Mouse (Mus musculus): ENCODE results near the gene Bloc1s3. TPM values are rescaled to one million over a fixed set of nuclear protein-coding genes. Genes with fewer than 3 reads are reported as not detected.
"Not testable (repeated sequence)": the region's sequence is repeated elsewhere in the genome, so short reads cannot be mapped to it uniquely, and the experiment has no call there.

The Bloc1s3 gene
- polyA plus RNA-seq, 1 experiment from 2014 or later = 1.9 TPM

GRCm38 (mm10) chr7:19534676-19535075, 26.5 kb upstream of the Bloc1s3 start:
- Histone ChIP-seq H3K27me3 (replicated peaks; ENCODE audit: low read depth, poor library complexity, severe bottlenecking) (no peaks in the 10 kb centered on the region), H3K9me3 (no peaks in the 10 kb centered on the region), H3K36me3 (replicated peaks) (peaks cover 75% of the 10 kb centered on the region), H3K4me3 (no peak overlapping the region), H3K27ac (replicated peaks) (no peak overlapping the region), H3K4me1 (no peaks in the 10 kb centered on the region)
- no peak for DNase-seq (ENCODE audit: low spot score)
- WGBS = 96% methylated on average over 10 of the region's 10 CpGs

GRCm38 (mm10) chr7:19532240-19532639, 24.1 kb upstream of the Bloc1s3 start:
- H3K27ac ChIP-seq (replicated peaks) = no peak overlapping the region
- H3K4me1 ChIP-seq = no peaks in the 10 kb centered on the region
- WGBS = 94% methylated on average over 14 of the region's 14 CpGs
- H3K36me3 ChIP-seq (replicated peaks) = peaks cover 83% of the 10 kb centered on the region
- H3K27me3 ChIP-seq (replicated peaks; ENCODE audit: low read depth, poor library complexity, severe bottlenecking) = no peaks in the 10 kb centered on the region
- H3K4me3 ChIP-seq = no peak overlapping the region
- no peak for DNase-seq (ENCODE audit: low spot score)
- no peaks in the 10 kb centered on the region for H3K9me3 ChIP-seq

- peaks cover 7% of the 10 kb centered on the region; the same call in 1 of the 2 replicates for H3K27me3 ChIP-seq (replicated peaks; ENCODE audit: low read depth, poor library complexity, severe bottlenecking)
- no peak for DNase-seq (ENCODE audit: low spot score)
- H3K36me3 ChIP-seq (replicated peaks) = peaks cover 80% of the 10 kb centered on the region
- no peaks in the 10 kb centered on the region for H3K9me3 ChIP-seq
- 75% methylated on average over 10 of the region's 10 CpGs for WGBS
- H3K4me1 ChIP-seq = no peaks in the 10 kb centered on the region
- no peak overlapping the region for H3K4me3 ChIP-seq
- H3K27ac ChIP-seq (replicated peaks) = no peak overlapping the region
These were observed 22.9 kb upstream of the Bloc1s3 start for GRCm38 (mm10) chr7:19531077-19531476.

GRCm38 (mm10) chr7:19525105-19525481, 16.9 kb upstream of the Bloc1s3 start:
- Histone ChIP-seq H3K36me3 (replicated peaks) (peaks cover 20% of the 10 kb centered on the region), H3K27ac (replicated peaks) (no peak overlapping the region), H3K4me1 (peaks cover 25% of the 10 kb centered on the region), H3K9me3 (0 out of 2 replicates have a peak, but pooled peaks cover 2% of the 10 kb centered on the region), H3K4me3 (no peak overlapping the region; the same call in 1 of the 2 replicates), H3K27me3 (replicated peaks; ENCODE audit: low read depth, poor library complexity, severe bottlenecking) (peaks cover 67% of the 10 kb centered on the region)
- no peak for DNase-seq (ENCODE audit: low spot score)
- WGBS = 58% methylated on average over 2 of the region's 2 CpGs

- Histone ChIP-seq H3K36me3 (replicated peaks) (peaks cover 15% of the 10 kb centered on the region), H3K27me3 (replicated peaks; ENCODE audit: low read depth, poor library complexity, severe bottlenecking) (peaks cover 73% of the 10 kb centered on the region), H3K4me1 (peaks cover 30% of the 10 kb centered on the region), H3K27ac (replicated peaks) (peak overlapping the region; percentile 49; the same call in 1 of the 2 replicates), H3K4me3 (peak overlapping the region; percentile 60), H3K9me3 (0 out of 2 replicates have a peak, but pooled peaks cover 2% of the 10 kb centered on the region)
- DNase-seq (ENCODE audit: low spot score) = no peak
- WGBS = 13% methylated on average over 24 of the region's 24 CpGs
These were observed 16.4 kb upstream of the Bloc1s3 start for GRCm38 (mm10) chr7:19524420-19525104.

GRCm38 (mm10) chr7:19523757-19524419, 15.7 kb upstream of the Bloc1s3 start:
- peak; percentile 82 for DNase-seq (ENCODE audit: low spot score)
- WGBS = 3% methylated on average over 64 of the region's 64 CpGs
- Histone ChIP-seq H3K4me3 (peak overlapping the region; percentile 60), H3K27me3 (replicated peaks; ENCODE audit: low read depth, poor library complexity, severe bottlenecking) (peaks cover 79% of the 10 kb centered on the region), H3K27ac (replicated peaks) (peak overlapping the region; percentile 49; the same call in 1 of the 2 replicates), H3K36me3 (replicated peaks) (peaks cover 8% of the 10 kb centered on the region), H3K9me3 (0 out of 2 replicates have a peak, but pooled peaks cover 2% of the 10 kb centered on the region), H3K4me1 (peaks cover 31% of the 10 kb centered on the region)

GRCm38 (mm10) chr7:19523017-19523756, 15.0 kb upstream of the Bloc1s3 start:
- Histone ChIP-seq H3K27ac (replicated peaks) (peak overlapping the region; percentile 6; the same call in 1 of the 2 replicates), H3K36me3 (replicated peaks) (peaks cover under 1% of the 10 kb centered on the region), H3K9me3 (0 out of 2 replicates have a peak, but pooled peaks cover 2% of the 10 kb centered on the region), H3K4me1 (peaks cover 31% of the 10 kb centered on the region), H3K27me3 (replicated peaks; ENCODE audit: low read depth, poor library complexity, severe bottlenecking) (peaks cover 86% of the 10 kb centered on the region), H3K4me3 (peak overlapping the region; percentile 60)
- whole genome bisulfite sequencing = 16% methylated on average over 72 of the region's 72 CpGs
- DNase-seq (ENCODE audit: low spot score) = no peak

- Histone ChIP-seq H3K4me3 (peak overlapping the region; percentile 47), H3K27me3 (replicated peaks; ENCODE audit: low read depth, poor library complexity, severe bottlenecking) (peaks cover 97% of the 10 kb centered on the region), H3K4me1 (peaks cover 42% of the 10 kb centered on the region), H3K27ac (replicated peaks) (peak overlapping the region; percentile 48; the same call in 1 of the 2 replicates), H3K9me3 (0 out of 2 replicates have a peak, but pooled peaks cover 2% of the 10 kb centered on the region), H3K36me3 (replicated peaks) (no peaks in the 10 kb centered on the region)
- peak; percentile 57 for DNase-seq (ENCODE audit: low spot score)
- WGBS = 5% methylated on average over 23 of the region's 23 CpGs
These were observed 11.9 kb upstream of the Bloc1s3 start for GRCm38 (mm10) chr7:19520032-19520431.

GRCm38 (mm10) chr7:19517652-19518365, 9.6 kb upstream of the Bloc1s3 start, which contains the start of gene Nkpd1:
Nkpd1 (plus strand) TSS chr7:19517838.
- Histone ChIP-seq H3K27me3 (replicated peaks; ENCODE audit: low read depth, poor library complexity, severe bottlenecking) (peaks cover 75% of the 10 kb centered on the region), H3K4me1 (peaks cover 26% of the 10 kb centered on the region), H3K9me3 (0 out of 2 replicates have a peak, but pooled peaks cover under 1% of the 10 kb centered on the region), H3K4me3 (peak within 1 kb of the TSS; percentile 48), H3K36me3 (replicated peaks) (no peaks in the 10 kb centered on the region), H3K27ac (replicated peaks) (peak within 1 kb of the TSS; percentile 35; the same call in 1 of the 2 replicates)
- DNase-seq (ENCODE audit: low spot score) = no peak
- 3% methylated on average over 29 of the region's 29 CpGs for WGBS

- H3K36me3 ChIP-seq (replicated peaks) = peaks cover 9% of the 10 kb centered on the region; the same call in 1 of the 2 replicates
- H3K4me1 ChIP-seq = peaks cover 23% of the 10 kb centered on the region
- H3K9me3 ChIP-seq = no peaks in the 10 kb centered on the region
- no peak overlapping the region for H3K27ac ChIP-seq (replicated peaks)
- H3K27me3 ChIP-seq (replicated peaks; ENCODE audit: low read depth, poor library complexity, severe bottlenecking) = peaks cover 20% of the 10 kb centered on the region
- no peak overlapping the region for H3K4me3 ChIP-seq
- WGBS = 81% methylated on average over 6 of the region's 6 CpGs
- DNase-seq (ENCODE audit: low spot score) = no peak
These were observed 4.2 kb upstream of the Bloc1s3 start for GRCm38 (mm10) chr7:19512353-19512752.

GRCm38 (mm10) chr7:19511934-19512333, 3.8 kb upstream of the Bloc1s3 start:
- H3K27ac ChIP-seq (replicated peaks); H3K4me3 ChIP-seq; H3K9me3 ChIP-seq; H3K36me3 ChIP-seq (replicated peaks); DNase-seq (ENCODE audit: low spot score): not testable (repeated sequence)
- WGBS = 81% methylated on average over 7 of the region's 7 CpGs
- H3K4me1 ChIP-seq = peaks cover 25% of the 10 kb centered on the region
- peaks cover 16% of the 10 kb centered on the region for H3K27me3 ChIP-seq (replicated peaks; ENCODE audit: low read depth, poor library complexity, severe bottlenecking)

Measured in embryonic facial prominence, embryonic 10.5 days (tissue).